Mouse (Mus musculus) monocyte, adult 2 months (primary cell): ENCODE data around the gene Nyap1.

Source experiments
- DNase-seq, 2 experiments: peaks; one replicate each; pipeline ENCODE4 v3.0.0; 2022; ENCODE audit warnings: low spot score in 2 of 2, low read depth in 1 of 2

Gene Nyap1

GRCm38 (mm10) chr5:137699850-137700249 lies 41.6 kb downstream of the Nyap1 start:
- DNase-seq: no peak

- no peak for DNase-seq
These were observed 42.3 kb downstream of the Nyap1 start for GRCm38 (mm10) chr5:137699080-137699479.

- no peak for DNase-seq
These were observed 45.5 kb downstream of the Nyap1 start for GRCm38 (mm10) chr5:137695930-137696329.

- no peak for DNase-seq
These were observed 46.6 kb downstream of the Nyap1 start for GRCm38 (mm10) chr5:137694796-137695195.

GRCm38 (mm10) chr5:137691881-137692280 lies 49.5 kb downstream of the Nyap1 start:
- DNase-seq: no peak

- no peak for DNase-seq
These were observed 50.9 kb downstream of the Nyap1 start for GRCm38 (mm10) chr5:137690531-137690930.

GRCm38 (mm10) chr5:137689974-137690373 lies 51.4 kb downstream of the Nyap1 start:
- no peak for DNase-seq

GRCm38 (mm10) chr5:137686127-137686790 lies 55.1 kb downstream of the Nyap1 start:
- no peak for DNase-seq

GRCm38 (mm10) chr5:137685653-137686052 lies 55.8 kb downstream of the Nyap1 start:
- DNase-seq: no peak

GRCm38 (mm10) chr5:137684294-137685123 lies 56.9 kb downstream of the Nyap1 start, which contains the start of gene Agfg2:
Agfg2 (minus strand) TSS chr5:137684726.
- DNase-seq: peak; percentile 93 to 97

GRCm38 (mm10) chr5:137683388-137684293 lies 57.8 kb downstream of the Nyap1 start:
- DNase-seq: no peak

GRCm38 (mm10) chr5:137682526-137682925 lies 58.9 kb downstream of the Nyap1 start:
- no peak for DNase-seq
